Mouse (Mus musculus) forebrain, postnatal 0 days (tissue): ENCODE data around the gene Acadsb. TPM values are rescaled to one million over a fixed set of nuclear protein-coding genes. Genes with fewer than 3 reads are reported as not detected.

Source experiments
- ATAC-seq: fragments of 200-750 bp; cut with Nextera tagmentation; 2 replicates; pipeline ENCODE4 v1.8.0; 2017; ENCODE audit warnings: mild to moderate bottlenecking, moderate library complexity
- DNase-seq: peaks from one replicate; pipeline ENCODE4 v3.0.0-alpha.2; 2015
- H3K27ac ChIP-seq: fragments of 300-500 bp; sonication (generic); 2 replicates; pipeline ENCODE4 v1.5.1; 2014; ENCODE audit warnings: low read depth, mild to moderate bottlenecking, antibody characterized with exemption, low read length, moderate library complexity, mixed read lengths
- H3K27me3 ChIP-seq: fragments of 300-500 bp; sonication (generic); 2 replicates; pipeline ENCODE4 v1.6.1; 2014; ENCODE audit warnings: mild to moderate bottlenecking, low read length, mixed read lengths; ENCODE audit not compliant: insufficient read depth
- H3K36me3 ChIP-seq: fragments of 300-500 bp; sonication (generic); 2 replicates; pipeline ENCODE4 v1.6.1; 2014; ENCODE audit warnings: mild to moderate bottlenecking, moderate library complexity; ENCODE audit not compliant: insufficient read depth
- H3K4me1 ChIP-seq: fragments of 300-500 bp; sonication (generic); 2 replicates; pipeline ENCODE4 v1.6.1; 2014; ENCODE audit warnings: antibody characterized with exemption; ENCODE audit not compliant: insufficient read depth
- H3K4me2 ChIP-seq: fragments of 300-500 bp; sonication (generic); 2 replicates; pipeline ENCODE4 v1.6.1; 2014; ENCODE audit warnings: low read depth, mild to moderate bottlenecking, moderate library complexity
- H3K4me3 ChIP-seq: fragments of 300-500 bp; sonication (generic); 2 replicates; pipeline ENCODE4 v1.5.1; 2014; ENCODE audit warnings: low read depth, low read length, mixed read lengths
- H3K9ac ChIP-seq: fragments of 300-500 bp; sonication (generic); 2 replicates; pipeline ENCODE4 v1.6.1; 2014; ENCODE audit warnings: mild to moderate bottlenecking
- H3K9me3 ChIP-seq: fragments of 300-500 bp; sonication (generic); 2 replicates; pipeline ENCODE4 v1.6.1; 2016; ENCODE audit warnings: low read length
- CTCF ChIP-seq: sonication (generic); IDR thresholded peaks from 2 replicates; pipeline ENCODE4 v1.5.1; 2016; ENCODE audit warnings: antibody characterized with exemption, control low read depth, low read depth
- WGBS: fragments of 180-500 bp; shearing (Covaris S2); extraction: QIAGEN DNeasy Blood & Tissue Kit; methylation state at CpG from one replicate; pipeline ENCODE4 v1.1.7; 2014; 5-methylcytosine and 5-hydroxymethylcytosine counted together
- polyA plus RNA-seq: library from polyadenylated mRNA; unstranded; fragments of >200 nt; fragmentation: Nextera tagmentation; extraction: Ambion mirVana; gene quantifications from 2 replicates; pipeline ENCODE4 v1.2.1, GENCODE M21; 2015
- total RNA-seq: library from RNA; depleted of rRNA; stranded (reverse); fragments of >200 nt; gene quantifications from 2 replicates; pipeline ENCODE4 v1.2.3, GENCODE M21; 2014

The Acadsb gene
- total and polyA plus RNA-seq, 2 experiments from 2014 or later, result 56.7 to 73.3 TPM

DNA sequence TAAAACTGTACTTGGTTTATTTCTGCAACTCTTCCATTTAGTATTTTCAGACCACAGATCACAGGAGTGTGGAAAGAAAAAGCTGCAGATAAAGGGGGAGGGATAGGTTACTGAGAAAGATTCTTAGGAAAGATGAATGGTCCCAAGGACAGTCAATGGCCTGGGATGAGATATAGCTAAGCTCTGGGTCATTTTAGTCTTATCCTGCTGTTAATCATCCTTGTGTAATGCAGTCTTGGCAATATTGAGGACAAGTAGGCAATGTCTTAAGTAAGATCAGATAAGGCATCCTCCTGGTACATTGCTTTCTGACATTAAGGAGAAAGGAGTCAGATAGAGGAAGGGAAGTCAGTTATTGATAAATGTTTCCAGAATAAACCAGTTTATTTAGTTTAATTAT, 7.2 kb downstream of the Acadsb start:
- no peak for TF ChIP-seq CTCF
- Histone ChIP-seq H3K27ac (no peak overlapping the region), H3K4me1 (no peaks in the 10 kb centered on the region), H3K27me3 (no peaks in the 10 kb centered on the region), H3K4me3 (no peak overlapping the region), H3K36me3 (no peaks in the 10 kb centered on the region), H3K9me3 (no peaks in the 10 kb centered on the region), H3K9ac (no peak overlapping the region), H3K4me2 (no peak overlapping the region)
- ATAC-seq, result no peak
- no peak for DNase-seq

DNA sequence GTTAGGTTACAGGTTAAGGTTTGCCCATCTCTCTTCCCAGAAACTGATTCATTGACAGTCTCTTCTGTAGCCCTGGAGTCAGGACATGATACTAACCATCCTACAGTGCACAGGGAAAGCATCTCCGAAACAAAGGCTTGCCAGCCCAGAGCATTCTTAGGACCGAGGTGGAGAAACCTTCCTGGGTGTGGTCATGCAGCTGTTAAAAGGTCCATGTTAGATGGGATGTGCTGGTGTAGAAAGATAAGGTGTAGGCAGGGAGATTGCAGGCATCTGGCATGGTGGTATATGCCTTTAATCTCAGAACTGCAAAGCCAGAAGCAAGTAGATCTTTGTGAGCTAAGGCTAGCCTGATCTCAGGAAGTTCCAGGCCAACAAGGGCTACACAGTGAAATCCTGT, 14.5 kb downstream of the Acadsb start:
- no peak overlapping the region for H3K4me3 ChIP-seq

DNA sequence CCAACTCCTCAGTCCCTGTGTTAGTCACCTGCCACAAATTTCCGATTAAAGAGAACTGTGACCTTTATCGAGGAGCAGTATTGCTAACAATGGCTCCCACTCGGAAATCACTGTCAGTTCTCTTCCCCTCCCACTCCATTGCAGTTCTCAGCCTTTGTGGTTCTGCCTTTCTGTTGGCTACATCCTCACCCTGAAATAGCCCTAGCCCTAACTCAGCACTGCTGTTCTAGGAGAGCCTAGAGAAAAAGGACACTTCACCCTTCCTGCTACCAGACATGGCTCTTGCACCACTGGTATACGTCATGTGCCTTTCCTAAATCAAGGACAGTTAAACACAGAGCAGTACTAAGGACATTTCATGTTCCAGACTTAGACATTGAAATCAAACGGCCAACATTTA, 16.9 kb downstream of the Acadsb start:
- H3K4me2 ChIP-seq, result no peak overlapping the region
- WGBS, result 85% methylated on average over 5 of the region's 5 CpGs
- no peaks in the 10 kb centered on the region for H3K4me1 ChIP-seq
- no peak overlapping the region for H3K9ac ChIP-seq
- no peak for DNase-seq
- ATAC-seq, result no peak
- no peak overlapping the region for H3K27ac ChIP-seq
- no peaks in the 10 kb centered on the region for H3K27me3 ChIP-seq
- no peaks in the 10 kb centered on the region for H3K9me3 ChIP-seq
- H3K36me3 ChIP-seq, result peaks cover 45% of the 10 kb centered on the region
- no peak for TF ChIP-seq CTCF
- no peak overlapping the region for H3K4me3 ChIP-seq

More for the DNA sequence above, 14.5 kb downstream of the Acadsb start:
- Histone ChIP-seq H3K27ac (no peak overlapping the region), H3K9ac (no peak overlapping the region), H3K4me1 (no peaks in the 10 kb centered on the region), H3K36me3 (peaks cover 28% of the 10 kb centered on the region), H3K27me3 (no peaks in the 10 kb centered on the region), H3K4me2 (no peak overlapping the region), H3K9me3 (no peaks in the 10 kb centered on the region)
- no peak for TF ChIP-seq CTCF
- DNase-seq (no peak), ATAC-seq (no peak)
- WGBS, result 83% methylated on average over 2 of the region's 2 CpGs

DNA sequence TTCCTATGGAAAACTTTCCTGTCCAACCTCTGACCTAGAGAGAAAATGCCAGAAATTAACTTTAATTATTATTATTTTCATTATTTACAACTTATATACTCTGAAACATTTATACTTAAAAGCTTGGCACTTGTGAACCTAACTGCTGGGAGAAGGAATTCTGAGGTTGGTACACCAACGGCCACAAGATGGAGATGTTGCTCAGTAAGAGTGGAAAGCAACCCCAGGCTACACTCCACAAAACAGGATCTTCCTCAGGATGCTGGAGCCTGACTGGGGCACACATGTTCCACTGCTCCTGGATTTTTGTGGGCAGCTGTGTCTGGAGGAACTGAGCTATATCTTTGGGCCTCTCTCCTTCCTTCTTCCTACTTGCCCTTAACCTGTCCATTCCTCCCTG, 21.8 kb downstream of the Acadsb start:
- WGBS, result 12% methylated on average over 1 of the region's 1 CpGs
- Histone ChIP-seq H3K4me3 (no peak overlapping the region), H3K36me3 (peaks cover 44% of the 10 kb centered on the region), H3K27me3 (no peaks in the 10 kb centered on the region), H3K4me2 (no peak overlapping the region), H3K9me3 (no peaks in the 10 kb centered on the region), H3K9ac (no peak overlapping the region), H3K27ac (no peak overlapping the region), H3K4me1 (no peaks in the 10 kb centered on the region)
- DNase-seq, result peak; percentile 74
- ATAC-seq, result peak; percentile 45; the same call in 1 of the 2 replicates
- TF ChIP-seq CTCF, result peak; percentile 78

DNA sequence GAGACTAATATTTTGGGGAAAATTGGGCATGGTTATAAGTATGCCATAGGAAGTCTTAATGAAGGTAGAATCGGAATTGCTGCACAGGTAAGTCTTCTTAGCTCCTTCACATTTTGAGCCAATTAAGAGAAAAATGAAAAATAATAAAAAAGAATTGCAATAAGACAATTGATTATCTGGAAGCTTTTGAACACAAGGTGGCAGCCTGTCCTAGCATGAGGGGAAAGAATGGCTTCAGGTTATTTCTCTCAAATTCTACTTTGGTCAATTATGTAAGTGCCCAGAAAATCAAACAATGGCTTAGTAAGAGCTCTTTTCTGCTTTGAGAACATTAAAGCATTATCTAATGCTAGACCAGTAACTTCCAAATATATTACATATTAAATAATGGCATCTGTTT, 23.9 kb downstream of the Acadsb start:
- H3K27me3 ChIP-seq, result no peaks in the 10 kb centered on the region
- no peak for DNase-seq
- H3K9me3 ChIP-seq, result no peaks in the 10 kb centered on the region
- H3K4me1 ChIP-seq, result no peaks in the 10 kb centered on the region
- H3K27ac ChIP-seq, result no peak overlapping the region
- H3K9ac ChIP-seq, result no peak overlapping the region
- H3K4me2 ChIP-seq, result no peak overlapping the region
- H3K4me3 ChIP-seq, result no peak overlapping the region
- H3K36me3 ChIP-seq, result peaks cover 37% of the 10 kb centered on the region
- ATAC-seq, result no peak
- WGBS, result 86% methylated on average over 1 of the region's 1 CpGs
- TF ChIP-seq CTCF, result peak; percentile 40; the same call in 1 of the 2 replicates

DNA sequence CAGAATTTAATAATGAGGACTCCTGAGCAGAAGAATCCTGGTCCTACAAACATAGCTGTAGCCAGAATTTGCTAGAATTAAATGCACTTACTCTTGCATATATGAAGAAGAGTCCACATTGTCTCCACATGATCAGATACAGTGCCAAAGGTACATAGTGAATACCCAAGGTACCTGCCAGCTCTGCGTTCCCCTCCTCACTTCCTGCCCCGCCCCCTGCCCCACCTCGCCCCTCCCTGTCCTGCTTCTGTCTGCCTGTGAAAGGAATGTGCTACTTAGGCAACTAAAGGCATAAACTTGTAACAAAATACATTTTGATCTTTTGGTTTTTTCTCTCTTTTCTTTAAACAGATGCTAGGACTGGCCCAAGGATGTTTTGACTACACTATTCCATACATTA, 26.6 kb downstream of the Acadsb start:
- H3K9me3 ChIP-seq, result no peaks in the 10 kb centered on the region
- TF ChIP-seq CTCF, result no peak
- H3K4me2 ChIP-seq, result no peak overlapping the region
- WGBS, result 68% methylated on average over 3 of the region's 3 CpGs
- ATAC-seq (no peak), DNase-seq (no peak)
- H3K27ac ChIP-seq, result no peak overlapping the region
- H3K9ac ChIP-seq, result no peak overlapping the region
- no peaks in the 10 kb centered on the region for H3K27me3 ChIP-seq
- no peaks in the 10 kb centered on the region for H3K4me1 ChIP-seq
- peaks cover 17% of the 10 kb centered on the region; the same call in 1 of the 2 replicates for H3K36me3 ChIP-seq
- no peak overlapping the region for H3K4me3 ChIP-seq

DNA sequence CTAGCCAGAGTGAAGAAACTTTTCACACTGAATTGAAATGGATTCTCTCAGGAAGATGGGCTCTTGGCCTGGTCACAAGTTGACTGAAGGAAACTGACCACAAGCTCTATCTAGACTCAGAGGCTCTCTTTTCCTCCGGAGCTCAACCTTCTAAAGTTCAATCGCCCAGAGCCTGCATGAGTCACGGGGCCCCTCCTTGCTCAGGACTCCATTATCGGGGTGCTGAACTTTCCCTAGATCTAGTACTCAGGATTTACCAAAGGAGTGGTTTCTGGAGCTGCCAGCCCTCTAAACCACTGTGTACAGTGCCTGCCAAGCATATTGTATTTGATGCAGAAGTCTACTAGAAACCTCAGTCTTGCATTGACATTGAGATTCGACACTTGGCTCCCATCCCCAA, 46.3 kb downstream of the Acadsb start:
- ATAC-seq, result no peak
- Histone ChIP-seq H3K4me3 (no peak overlapping the region), H3K4me2 (no peak overlapping the region), H3K36me3 (no peaks in the 10 kb centered on the region), H3K27me3 (0 out of 2 replicates have a peak, but pooled peaks cover under 1% of the 10 kb centered on the region), H3K9me3 (no peaks in the 10 kb centered on the region), H3K9ac (no peak overlapping the region), H3K27ac (no peak overlapping the region), H3K4me1 (no peaks in the 10 kb centered on the region)
- no peak for DNase-seq
- TF ChIP-seq CTCF, result no peak
- WGBS, result 89% methylated on average over 5 of the region's 5 CpGs
